Mouse (Mus musculus) lung, postnatal 4 days (tissue): ENCODE data around the gene Dctn3.
A peak's percentile ranks its signal among the peaks of the same experiment; 100 is the strongest.
"Not testable (repeated sequence)": the region's sequence is repeated elsewhere in the genome, so short reads cannot be mapped to it uniquely, and the experiment has no call there.

Source experiments
- DNase-seq, 2 experiments: peaks; one replicate each; pipeline ENCODE4 v3.0.0; 2021

The Dctn3 gene

DNA sequence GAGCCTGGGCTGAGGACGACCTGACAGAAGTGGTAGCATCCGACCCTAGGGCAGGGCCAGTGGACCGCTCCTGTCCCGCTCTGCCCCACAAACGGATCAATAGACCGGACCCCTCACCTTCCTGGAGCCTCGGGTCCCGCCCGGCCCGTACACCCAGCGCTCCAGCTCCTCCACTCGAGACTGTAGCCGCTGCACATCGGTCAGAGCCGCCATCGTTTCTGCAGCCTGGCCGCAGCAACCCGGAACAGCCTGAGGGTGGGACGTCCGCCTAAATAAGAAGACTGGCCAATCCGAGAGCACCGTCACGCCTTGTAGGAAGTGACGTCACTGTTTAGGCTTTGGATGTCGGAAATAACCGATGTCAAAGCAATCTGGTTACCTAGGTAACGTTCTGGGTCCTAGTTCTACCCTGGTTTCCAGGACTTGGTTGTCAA lies at the start of gene Dctn3:
Gene Dctn3, minus strand, starts transcription at position 253 of the 434 bp plus-strand sequence.
- DNase-seq = peak; percentile 90 to 92

DNA sequence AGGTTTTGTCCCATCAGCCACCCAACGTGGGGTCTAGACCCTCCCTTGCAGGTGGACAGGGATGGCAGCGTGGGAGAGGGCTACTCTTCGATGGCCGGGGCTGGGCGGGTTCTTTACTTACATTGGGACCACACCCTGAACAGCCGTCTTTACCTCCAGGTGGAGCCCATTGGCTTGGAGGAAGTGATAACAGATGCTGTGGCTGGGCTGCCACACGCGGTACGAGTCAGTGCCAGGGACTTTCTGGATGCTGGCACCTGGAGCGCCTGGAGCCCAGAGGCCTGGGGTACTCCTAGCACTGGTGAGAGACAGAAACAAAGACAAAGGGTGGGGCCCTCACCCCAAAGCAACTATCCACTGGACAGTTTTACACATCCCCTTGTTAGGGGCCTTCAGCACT lies 44.3 kb upstream of the Dctn3 start:
- DNase-seq = not testable (repeated sequence)

DNA sequence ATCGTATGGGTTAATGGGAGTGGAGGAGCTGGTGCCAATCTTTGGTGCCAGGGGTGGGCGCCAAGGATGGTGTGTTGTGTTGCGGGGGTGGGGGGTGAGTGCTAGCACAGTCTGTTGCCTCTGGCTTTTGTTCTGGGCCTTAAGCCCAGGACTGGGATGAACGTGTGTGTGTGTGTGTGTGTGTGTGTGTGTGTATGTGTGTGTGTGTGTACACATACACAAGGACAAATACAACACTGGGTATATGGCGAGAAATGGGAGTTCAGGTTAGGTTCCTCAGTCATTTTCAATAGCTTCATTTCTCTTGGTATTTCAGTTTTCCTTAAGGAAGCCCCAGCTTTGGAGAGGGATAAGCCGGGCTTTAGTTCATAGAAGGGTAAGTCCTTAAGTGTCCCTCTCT lies 40.2 kb upstream of the Dctn3 start:
- DNase-seq = not testable (repeated sequence)

DNA sequence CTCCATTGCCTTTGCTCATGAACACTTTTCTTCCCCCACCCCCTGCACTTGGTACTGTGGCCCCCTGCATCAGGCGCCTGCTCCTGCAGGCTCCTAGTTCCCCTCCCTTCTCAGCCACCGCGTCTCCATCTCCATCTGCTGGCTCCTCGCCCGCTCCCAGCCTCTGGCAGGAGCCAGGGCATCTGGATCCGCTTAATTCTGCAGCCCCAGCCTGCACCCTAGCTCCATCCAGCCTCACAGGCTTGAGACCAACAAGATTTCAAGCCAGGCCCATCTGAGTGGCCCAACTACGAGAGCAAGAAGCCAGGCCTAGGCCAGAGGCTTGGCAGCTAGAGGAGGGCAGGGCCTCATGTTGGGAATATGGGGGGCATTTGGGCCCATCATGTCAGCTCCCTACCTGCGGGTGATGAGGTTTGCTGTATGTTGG lies 39.7 kb upstream of the Dctn3 start:
- peak; percentile 62 to 77 for DNase-seq

DNA sequence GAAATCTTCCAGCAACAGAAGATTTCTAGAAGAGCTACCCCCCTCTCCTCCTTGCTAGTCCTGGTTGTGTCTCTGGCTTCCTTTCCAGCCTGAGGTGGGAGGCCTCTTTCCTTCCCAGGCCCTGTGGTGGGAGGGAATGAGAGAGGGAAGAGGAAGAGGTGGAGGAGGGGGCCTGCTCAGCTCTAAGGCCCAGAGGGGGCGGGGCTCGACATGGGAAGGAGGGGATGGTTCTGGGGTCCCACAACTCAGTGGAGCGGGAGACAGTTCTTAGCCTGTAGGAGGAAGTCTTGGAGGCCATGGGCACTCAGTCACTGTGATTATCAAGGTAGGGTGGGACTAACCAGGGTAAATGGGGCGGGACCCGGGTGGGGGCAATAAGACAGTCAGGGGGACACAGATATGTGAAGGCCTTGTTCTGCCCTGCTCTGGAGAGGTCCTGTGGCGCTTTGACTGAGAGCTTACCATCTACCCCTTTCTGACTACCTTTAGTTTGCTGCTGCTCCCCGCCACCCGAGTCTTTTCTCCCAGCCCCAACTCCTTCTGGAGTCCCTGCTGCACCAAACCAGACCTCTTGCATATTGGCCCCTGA lies 39.2 kb upstream of the Dctn3 start:
- peak in 1 of 2 experiments; percentile 37 for DNase-seq

DNA sequence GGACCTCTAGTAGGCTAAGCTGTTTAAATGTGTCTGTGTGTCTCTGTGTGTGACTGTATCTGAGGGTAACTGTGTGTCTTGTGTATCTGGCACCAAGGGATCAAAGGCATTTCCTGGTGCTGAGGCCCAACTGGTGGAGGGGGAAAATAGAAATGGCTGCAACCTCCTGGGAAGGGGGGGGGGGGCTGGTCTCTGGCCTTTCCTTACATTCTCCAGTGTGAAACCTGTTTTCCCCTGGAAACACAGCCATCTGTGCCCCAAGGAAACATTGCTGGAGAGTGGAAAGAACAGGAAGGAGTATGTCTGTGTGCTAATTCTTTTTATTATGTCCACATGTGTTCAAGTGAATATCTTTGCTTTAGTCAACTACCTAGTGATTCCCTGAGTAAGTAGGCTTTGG lies 38.7 kb upstream of the Dctn3 start:
- DNase-seq = no peak

DNA sequence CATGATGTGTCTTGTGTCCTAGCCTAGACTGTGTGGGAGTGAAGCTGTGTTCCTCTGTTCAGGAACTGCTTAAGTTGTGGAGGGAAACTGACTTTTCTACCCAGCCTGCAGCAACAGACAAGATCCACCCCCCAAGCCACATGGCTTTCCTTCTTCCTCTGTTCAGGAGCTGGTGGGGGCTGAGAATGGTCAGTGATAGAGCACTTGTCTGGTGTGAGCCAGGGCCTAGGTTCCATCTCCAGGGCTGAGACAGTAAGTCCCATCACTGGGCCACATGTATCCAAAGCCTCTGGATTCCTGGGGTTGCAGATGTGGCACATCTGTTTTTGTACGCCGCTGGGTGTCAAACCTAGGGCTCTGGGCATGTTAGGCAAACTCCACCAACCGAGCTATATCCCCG lies 37.9 kb upstream of the Dctn3 start:
- DNase-seq = no peak

DNA sequence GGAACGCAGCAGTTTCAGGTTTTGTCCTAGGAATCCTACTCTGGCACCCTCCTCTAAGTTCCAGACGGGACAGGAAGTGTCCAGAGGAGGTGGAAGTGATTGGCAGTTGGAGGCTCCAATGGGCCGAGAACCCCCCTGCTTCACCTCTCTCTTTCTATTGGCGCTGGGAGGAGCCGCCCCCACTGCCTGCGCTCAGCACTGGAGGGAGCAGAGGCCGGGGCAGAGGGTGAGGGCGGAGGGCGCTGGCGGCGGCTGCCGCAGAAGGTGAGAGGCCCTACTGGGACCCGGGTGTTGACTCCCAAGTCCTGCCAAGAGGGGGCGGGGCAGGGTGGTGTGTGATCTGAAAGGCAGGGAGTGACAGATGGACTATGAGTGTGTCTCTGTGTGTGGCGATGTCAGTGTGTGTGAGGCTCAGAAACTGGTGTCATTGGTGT lies 37.3 kb upstream of the Dctn3 start:
- peak; percentile 93 to 97 for DNase-seq

DNA sequence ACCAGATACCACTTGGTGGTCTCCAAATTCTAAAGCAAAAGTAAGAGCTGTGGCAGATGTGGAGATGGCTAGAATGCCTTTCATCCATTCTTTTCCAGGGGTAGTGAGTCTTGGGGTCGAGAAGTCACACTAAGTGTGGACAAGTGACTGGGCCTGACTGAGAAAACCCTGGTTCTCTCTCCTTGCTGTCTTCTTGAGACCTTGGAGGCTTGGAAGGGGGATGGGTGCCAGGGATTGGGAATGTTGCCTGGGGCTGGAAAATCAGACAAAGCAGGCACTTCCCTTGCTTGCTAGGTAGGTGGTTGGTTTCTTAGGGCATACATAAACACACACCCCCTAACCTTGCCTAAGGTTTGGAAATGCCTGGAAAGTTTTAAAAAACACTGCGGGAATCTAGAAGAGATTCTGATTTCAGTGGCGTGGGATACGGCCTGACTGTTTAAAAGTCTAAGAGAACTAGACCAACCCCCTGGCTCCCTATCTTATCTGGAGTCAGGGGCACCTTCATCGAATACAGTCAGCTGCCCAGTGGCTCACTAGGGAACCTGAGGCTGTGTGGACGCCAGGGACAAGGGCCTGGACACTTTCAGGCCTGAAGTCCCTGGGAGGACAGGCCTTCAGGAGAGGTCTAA lies 36.8 kb upstream of the Dctn3 start:
- no peak for DNase-seq

DNA sequence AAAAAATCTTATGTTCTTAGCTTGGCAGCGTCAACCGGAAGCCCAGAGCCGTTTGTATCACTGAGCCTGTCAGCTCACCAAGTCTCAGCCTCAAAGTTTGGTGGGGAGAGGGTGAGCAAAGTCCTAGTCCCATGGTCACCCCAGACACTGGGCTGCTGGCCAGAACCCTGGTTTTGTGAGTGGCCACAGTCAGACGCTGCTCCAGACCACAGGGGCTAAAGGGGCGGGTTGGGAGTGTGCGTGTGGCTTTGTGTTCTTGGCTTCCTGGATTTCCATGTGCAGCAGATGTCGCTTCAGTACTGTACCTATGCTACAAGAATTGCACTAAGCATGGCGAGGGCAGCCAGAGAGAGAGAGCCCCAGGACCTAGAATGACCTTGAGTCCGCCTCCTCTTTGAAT lies 36.2 kb upstream of the Dctn3 start:
- DNase-seq = peak; percentile 41 to 75

DNA sequence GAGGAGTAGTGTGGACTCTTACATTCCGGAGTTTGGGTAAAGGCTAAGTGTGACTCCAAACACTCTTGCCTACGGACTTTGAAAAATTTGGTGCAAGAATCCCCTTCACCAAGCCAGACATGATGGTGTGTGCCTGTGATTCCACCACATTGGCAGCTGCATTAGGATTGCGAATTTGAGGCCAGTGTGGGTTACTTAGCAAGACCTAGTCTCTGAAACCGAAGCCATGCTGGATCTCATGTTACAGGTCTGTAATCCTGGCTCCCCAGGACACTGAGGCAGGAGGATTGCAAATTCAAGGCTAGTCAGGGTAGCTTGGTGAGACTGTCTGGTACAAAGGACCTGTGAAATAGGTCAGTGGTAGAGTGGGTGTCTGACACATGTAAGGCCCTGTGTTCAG lies 35.7 kb upstream of the Dctn3 start:
- DNase-seq = no peak

DNA sequence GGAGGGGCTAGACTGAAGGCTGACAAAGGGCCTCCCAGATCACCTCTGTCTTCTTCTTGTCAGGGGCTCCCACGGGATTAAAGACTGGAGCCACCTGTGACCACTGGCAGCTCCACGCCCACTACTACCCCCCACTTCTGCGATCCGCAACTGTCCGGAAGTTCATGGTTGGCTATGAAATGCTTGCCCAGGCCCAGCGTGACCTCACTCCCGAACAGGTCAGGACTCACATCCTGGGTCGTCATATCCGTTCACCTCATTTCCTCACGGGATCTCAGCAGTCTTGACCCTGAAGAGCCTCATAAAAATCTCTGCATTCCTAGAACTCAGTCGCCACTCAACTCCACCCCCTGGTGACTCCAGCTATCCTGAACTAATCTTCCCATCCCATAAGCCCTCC lies 35.1 kb upstream of the Dctn3 start:
- DNase-seq = no peak

DNA sequence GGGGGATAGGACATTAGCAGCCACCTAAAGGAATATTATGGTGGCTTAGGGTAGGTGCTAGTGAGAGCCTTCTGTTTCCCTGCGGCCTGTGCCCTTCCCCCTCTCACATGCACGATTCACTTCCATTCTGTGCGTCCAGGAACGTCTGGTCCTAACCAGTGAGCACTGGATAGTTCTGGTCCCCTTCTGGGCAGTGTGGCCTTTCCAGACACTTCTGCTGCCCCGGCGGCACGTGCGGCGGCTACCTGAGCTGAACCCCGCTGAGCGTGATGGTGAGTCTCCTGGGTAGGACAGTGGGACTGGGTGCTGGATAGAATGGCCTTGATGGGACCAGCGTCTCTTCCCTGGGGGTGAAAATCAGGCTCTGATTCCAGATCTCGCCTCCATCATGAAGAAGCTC lies 34.4 kb upstream of the Dctn3 start:
- peak in 1 of 2 experiments; percentile 17 for DNase-seq

DNA sequence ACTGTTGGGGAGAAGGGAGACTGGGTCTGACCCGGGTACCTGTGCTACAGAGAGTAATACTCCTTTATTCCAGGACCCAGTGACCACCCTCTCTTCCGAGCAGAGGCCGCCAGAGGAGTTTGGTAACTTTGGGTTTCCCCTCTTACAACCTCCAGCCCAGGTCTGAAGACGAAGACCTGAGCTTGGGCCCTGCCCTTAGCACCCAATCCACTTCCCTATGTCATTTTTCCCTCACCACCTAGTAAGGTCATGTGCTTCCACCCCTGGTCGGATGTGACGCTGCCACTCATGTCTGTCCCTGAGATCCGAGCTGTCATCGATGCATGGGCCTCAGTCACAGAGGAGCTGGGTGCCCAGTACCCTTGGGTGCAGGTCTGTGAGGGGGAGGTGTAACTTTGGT lies 33.5 kb upstream of the Dctn3 start:
- DNase-seq = no peak

DNA sequence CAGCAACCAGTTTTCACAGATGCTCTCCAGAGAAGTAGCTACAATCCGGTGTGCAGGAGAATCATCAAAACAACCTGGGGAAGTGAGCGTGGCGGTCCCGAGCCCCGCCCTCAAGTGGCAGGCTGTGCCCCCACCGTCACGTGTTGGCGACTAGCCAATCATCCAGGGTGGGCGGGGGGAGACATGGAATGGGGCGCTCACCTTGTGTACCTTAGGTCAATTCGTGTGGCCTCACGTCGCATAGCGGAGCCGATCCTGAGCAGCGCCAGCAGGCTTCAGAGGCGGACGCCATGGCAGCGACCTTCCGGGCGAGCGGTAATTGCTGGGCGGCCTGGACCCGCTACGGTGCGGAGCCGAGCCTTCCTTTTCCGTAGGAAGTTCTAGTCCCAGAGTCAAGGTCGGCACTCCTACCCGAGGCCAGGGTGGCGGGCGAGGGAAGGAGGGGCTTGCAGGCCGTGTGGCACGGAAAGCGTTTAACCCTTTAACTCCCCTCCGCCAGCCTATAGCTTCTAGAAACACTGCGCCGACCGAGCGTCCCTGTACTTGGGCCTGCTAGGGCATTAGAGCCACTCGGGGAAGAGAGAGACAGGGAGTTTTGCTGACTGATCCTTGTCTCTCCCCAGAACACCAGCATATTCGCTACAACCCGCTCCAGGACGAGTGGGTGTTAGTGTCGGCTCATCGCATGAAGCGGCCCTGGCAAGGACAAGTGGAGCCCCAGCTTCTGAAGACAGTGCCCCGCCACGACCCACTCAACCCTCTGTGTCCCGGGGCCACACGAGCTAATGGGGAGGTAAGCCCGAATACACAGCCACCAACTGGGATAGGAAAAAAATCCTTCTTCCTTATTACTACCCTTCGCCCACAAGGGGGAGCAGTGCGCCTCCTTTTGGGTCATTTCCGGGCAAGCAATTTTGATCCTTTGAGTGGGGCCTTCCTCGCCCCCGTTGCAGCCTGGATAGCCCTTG lies 32.7 kb upstream of the Dctn3 start, which contains the start of gene Sigmar1:
Gene Sigmar1, minus strand, starts transcription at position 820 of the 968 bp plus-strand sequence.
- DNase-seq = peak; percentile 90

DNA sequence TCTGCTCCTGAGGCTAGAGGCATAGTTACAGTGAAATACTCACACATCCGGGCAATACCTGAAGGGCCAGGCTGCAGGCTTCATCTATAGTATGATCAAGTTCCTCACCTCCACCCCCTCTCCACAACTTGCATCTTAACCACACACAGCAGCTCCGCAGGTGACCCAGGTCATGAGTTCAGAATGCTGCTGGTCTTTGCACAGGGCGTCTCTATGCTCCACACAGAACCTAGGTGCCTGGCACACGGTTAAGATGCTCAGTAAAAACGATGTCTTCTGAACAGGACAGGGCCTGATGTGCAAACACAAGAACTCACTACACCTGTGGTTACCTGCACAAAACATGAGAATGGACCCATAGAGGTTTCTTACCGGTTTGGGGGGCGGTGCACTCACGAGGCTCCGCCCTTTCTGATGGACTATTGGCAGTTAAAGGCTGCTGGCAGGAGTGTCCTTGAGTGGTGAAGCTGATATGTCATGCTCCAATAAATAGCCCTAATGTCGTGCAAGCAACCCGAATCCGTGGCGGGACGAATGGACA lies 31.9 kb upstream of the Dctn3 start, which contains the start of gene Galt:
Gene Galt, plus strand, starts transcription at position 432 of the 541 bp plus-strand sequence.
- no peak for DNase-seq

DNA sequence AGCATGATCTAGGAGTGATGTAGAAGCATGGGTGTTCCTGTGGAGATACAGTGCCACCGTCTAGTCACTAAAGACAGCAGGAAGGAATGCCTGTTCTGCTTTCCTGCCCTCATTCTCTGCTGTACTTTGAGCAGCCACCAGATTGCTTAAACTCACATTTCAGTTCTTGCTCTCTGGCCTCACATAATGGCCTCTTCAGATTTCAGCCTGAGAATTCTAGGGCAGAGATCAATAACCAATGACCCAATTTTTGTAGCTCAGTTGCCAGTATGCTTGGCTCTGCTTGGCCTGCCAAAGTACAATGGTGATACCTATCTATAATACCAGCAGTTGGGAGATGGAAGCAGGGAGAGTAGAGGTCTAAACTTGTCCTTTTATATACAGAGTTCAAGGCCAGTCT lies 22.1 kb upstream of the Dctn3 start:
- no peak for DNase-seq

DNA sequence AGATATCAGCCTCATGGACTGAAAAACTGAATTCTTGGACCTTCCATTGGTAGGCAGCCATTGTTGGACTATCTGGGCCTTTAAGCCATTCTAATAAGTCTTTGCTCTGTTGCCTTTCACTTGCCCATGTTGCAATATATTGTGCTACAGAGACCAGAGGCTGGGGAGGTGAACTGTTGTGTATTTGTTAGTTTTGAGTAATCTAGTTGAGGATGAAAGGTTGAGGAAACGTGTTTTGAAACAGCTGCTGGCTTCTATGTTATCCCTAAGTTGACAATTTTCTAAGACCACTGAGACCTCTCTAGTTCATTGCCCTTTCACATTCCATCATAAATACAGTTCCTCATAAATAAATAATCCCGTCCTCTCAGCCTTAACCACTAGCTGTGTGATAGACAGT lies 21.2 kb upstream of the Dctn3 start:
- DNase-seq = no peak

DNA sequence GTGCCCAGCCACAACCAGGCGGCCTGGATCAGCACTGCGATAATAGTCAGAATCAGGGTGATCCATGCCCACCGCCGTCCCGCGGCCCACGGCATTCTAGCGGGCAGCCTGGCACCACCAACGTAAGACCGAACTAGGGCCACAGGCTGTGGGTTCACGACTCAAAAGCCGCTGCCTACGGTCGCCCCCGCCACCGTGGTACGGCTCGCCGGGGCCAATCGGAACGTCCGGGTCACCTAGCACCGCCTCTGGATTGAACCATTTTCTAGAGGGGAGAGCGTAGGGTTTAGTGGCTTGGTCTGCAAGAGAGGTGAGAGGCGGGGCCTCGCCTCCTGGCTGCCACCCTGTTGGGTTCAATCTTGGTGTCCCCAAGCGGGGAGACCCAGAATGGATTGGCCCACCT lies 18.2 kb upstream of the Dctn3 start:
- DNase-seq = peak; percentile 94

DNA sequence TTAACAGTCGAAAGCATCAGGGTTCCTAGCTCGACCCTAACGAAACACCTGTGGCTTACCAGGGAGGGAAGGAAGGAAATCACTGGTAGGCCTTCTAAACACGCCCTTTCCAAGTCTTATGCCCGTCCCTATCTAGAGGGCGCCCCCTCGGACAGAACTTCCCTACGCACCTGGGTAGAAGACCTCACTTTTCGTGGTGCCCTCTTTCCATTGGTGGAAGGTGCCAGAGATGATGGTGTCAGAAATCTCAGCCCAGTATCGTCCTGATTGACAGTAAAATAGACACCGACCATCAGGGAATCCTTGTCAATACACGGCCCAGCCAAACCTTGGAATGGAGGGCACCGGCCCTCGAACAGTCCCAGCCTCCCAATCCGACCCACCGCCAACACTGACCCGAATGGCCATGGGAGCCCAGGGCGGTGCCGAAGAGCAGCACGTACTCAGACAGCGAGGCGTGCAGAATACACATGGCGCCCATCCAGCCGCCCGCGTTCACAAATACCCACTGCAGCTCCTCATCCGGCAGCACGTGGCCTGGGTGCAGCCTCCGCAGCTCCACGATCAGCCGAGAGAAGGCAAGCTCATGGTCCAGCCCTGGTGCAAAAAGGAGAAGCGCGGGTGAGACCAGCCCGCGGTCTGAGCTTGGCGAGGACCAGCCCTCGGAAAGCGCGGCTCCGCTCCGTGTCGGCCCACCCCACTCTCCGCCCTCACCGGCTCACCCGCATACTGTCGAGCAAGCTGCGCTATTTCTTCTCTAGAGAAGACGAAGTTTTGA lies 17.6 kb upstream of the Dctn3 start:
- DNase-seq = no peak

DNA sequence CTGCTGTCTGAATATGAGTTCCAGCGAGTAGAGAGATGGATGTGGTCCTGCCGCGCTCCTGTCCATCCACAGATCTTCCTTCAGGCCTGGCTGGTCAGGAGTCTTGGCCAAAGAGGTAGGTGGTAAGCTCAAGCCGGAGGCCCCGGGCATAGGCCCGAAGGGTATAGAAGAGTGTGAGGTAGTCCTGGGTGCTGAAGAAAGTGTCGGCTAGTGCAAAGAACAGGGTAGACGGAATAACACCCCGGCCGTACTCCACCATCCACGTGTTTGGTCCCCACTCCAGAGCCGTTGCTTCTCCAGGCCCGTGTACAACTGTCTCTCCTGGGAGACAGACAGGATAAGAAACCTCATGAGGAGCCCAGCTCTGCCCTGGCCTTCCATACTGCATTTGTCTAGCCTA lies 16.3 kb upstream of the Dctn3 start:
- no peak for DNase-seq

DNA sequence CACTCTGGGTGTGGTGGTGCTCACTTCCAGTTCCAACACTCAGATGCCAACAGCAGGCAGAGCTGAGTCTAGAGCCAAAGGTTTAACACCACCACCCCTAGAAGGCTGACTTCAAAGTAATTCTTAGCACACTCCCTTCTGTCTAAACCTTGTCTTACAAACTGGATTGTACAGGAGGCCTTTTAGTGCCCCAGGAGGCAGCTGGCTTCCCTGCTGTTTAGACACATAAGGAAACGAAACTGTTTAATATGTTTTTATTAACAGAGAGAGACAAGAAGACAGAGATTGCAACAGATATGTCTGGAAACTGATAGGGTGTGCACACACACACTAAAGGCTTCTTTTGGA lies 15.3 kb upstream of the Dctn3 start:
- DNase-seq = no peak
